Mouse (Mus musculus): ENCODE measurements around the gene Cx3cr1. TPM values are rescaled to one million over a fixed set of nuclear protein-coding genes. Genes with fewer than 3 reads are reported as not detected.

The Cx3cr1 gene
- polyA plus RNA-seq, 1 experiment from 2014 or later: 4.5 TPM

DNA sequence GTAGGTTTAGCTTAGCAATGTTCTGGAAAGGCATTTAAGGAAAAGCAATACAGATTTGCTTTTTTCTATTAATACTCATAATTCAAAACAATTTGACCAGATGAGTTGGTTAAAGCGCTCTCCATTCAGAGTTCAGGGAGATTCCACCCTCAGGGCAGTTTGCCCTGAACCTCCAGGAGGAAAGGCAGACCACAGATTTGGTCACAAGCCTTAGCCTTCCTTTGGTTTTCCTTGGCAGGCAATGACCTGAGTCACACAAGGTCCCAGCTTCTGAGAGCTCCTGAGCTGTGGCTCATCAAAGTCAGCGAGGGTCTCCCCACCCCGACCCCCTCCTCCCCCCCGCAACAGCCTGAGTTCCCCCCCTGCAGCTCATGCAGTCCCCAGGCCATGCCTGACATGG is 5.4 kb downstream of the Cx3cr1 start:
- H3K4me3 ChIP-seq (replicated peaks; ENCODE audit: low read depth, low read length): no peak overlapping the region
- DNase-seq (ENCODE audit: low spot score) (no peak), ATAC-seq (replicated peaks; ENCODE audit: low FRiP score, low read depth) (no peak)
- H3K9ac ChIP-seq (ENCODE audit: low read depth, low read length): no peak overlapping the region
- H3K27me3 ChIP-seq (ENCODE audit: insufficient read depth, low read length): no peaks in the 10 kb centered on the region
- no peaks in the 10 kb centered on the region for H3K9me3 ChIP-seq (replicated peaks; ENCODE audit: low read length)
- H3K4me2 ChIP-seq (ENCODE audit: low read length): no peak overlapping the region
- H3K4me1 ChIP-seq (replicated peaks; ENCODE audit: insufficient read depth, low read length): no peaks in the 10 kb centered on the region
- H3K36me3 ChIP-seq (ENCODE audit: insufficient read depth, low read length): no peaks in the 10 kb centered on the region
- TF ChIP-seq CTCF (IDR thresholded peaks at IDR 0.05; ENCODE audit: low read depth): no peak
- no peak overlapping the region for H3K27ac ChIP-seq
- WGBS: 72% methylated on average over 4 of the region's 4 CpGs

DNA sequence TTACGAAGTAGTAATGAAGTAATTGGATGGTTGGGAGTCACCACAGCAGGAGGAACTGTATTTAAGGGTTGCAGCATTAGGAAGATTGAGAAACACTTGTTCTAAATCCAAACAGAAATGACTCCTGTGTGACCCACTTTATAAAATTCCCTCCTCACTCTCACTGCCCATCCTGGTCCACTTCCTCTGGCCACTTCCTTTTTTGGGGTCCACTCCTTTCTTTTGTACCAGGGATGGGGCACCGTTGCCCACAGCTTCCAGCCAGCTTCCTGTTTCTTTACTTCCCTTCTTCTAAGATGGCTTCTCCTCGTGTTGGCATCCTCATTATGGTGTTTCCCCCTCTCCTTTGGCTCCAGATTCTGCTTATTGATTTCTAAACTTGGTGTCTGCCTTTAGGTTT is 10.9 kb downstream of the Cx3cr1 start:
- Histone ChIP-seq H3K27ac (no peak overlapping the region), H3K4me2 (ENCODE audit: low read length) (no peak overlapping the region), H3K27me3 (ENCODE audit: insufficient read depth, low read length) (no peaks in the 10 kb centered on the region), H3K4me1 (replicated peaks; ENCODE audit: insufficient read depth, low read length) (no peaks in the 10 kb centered on the region), H3K4me3 (replicated peaks; ENCODE audit: low read depth, low read length) (no peak overlapping the region), H3K9me3 (replicated peaks; ENCODE audit: low read length) (no peaks in the 10 kb centered on the region), H3K36me3 (ENCODE audit: insufficient read depth, low read length) (no peaks in the 10 kb centered on the region), H3K9ac (ENCODE audit: low read depth, low read length) (no peak overlapping the region)
- no peak for ATAC-seq (replicated peaks; ENCODE audit: low FRiP score, low read depth)
- WGBS: 71% methylated on average over 3 of the region's 3 CpGs
- no peak for TF ChIP-seq CTCF (IDR thresholded peaks at IDR 0.05; ENCODE audit: low read depth)
- no peak for DNase-seq (ENCODE audit: low spot score)

DNA sequence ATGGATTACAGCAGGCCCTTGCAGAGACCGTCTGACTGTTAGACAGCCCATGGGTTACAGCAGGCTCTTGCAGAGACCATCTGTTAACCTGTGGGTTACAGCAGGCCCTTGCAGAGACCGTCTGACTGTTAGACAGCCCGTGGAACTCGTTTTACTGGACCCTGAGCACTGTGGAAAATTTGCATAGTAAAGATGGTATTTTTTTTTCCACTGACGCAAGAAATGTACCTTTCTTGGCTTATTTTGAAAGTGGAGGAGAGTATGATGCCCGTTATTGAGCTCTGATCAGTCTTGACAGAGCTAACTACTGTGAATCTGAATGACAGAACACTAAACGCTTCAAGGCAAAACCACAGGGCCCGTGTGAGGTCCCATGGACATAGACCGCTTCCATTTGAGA is 13.5 kb downstream of the Cx3cr1 start:
- Histone ChIP-seq H3K36me3 (ENCODE audit: insufficient read depth, low read length) (no peaks in the 10 kb centered on the region), H3K4me2 (ENCODE audit: low read length) (no peak overlapping the region), H3K4me3 (replicated peaks; ENCODE audit: low read depth, low read length) (no peak overlapping the region), H3K27me3 (ENCODE audit: insufficient read depth, low read length) (no peaks in the 10 kb centered on the region), H3K9ac (ENCODE audit: low read depth, low read length) (no peak overlapping the region), H3K4me1 (replicated peaks; ENCODE audit: insufficient read depth, low read length) (no peaks in the 10 kb centered on the region), H3K9me3 (replicated peaks; ENCODE audit: low read length) (no peaks in the 10 kb centered on the region), H3K27ac (no peak overlapping the region)
- no peak for TF ChIP-seq CTCF (IDR thresholded peaks at IDR 0.05; ENCODE audit: low read depth)
- no peak for ATAC-seq (replicated peaks; ENCODE audit: low FRiP score, low read depth)
- DNase-seq (ENCODE audit: low spot score): no peak
- WGBS: 73% methylated on average over 9 of the region's 9 CpGs

DNA sequence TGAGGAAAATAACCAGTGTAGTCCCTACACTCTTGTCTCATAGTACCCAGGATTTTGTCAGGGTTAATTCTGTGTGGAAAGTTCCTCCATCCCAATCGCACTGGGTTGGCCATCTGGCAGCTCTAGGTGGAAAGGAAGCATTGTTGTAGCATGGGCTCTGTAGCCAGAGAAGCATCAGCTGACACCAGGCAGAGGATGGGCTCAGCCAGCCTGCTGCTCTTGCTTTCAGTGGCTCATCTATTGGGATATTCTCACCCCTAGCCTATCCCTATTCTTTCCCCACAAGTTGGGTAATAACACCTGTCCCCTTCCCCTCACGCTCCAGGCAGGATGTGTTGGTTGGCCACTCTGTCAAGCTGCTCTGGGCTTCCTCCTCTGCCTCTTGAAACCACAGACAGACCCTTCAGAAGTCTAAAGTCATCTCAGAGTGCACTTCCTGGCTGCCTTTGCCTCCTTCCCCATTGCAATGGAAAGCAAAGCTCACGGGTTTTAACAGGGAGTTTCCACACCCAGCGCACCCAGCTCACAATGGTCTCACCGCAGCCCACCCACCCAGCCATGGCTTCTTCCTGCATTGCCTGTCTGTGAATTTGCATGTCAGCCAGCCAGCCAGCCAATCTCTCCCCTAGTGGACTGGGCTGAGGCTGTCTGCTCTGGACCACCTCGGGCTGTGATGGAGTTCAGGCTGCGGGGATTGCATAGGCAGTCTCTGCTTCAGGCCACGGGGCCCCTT is 15.0 kb downstream of the Cx3cr1 start:
- WGBS: 44% methylated on average over 8 of the region's 8 CpGs
- Histone ChIP-seq H3K9me3 (replicated peaks; ENCODE audit: low read length) (no peaks in the 10 kb centered on the region), H3K27me3 (ENCODE audit: insufficient read depth, low read length) (no peaks in the 10 kb centered on the region), H3K4me2 (ENCODE audit: low read length) (no peak overlapping the region), H3K27ac (no peak overlapping the region), H3K36me3 (ENCODE audit: insufficient read depth, low read length) (no peaks in the 10 kb centered on the region), H3K4me3 (replicated peaks; ENCODE audit: low read depth, low read length) (no peak overlapping the region), H3K9ac (ENCODE audit: low read depth, low read length) (no peak overlapping the region), H3K4me1 (replicated peaks; ENCODE audit: insufficient read depth, low read length) (no peaks in the 10 kb centered on the region)
- ATAC-seq (replicated peaks; ENCODE audit: low FRiP score, low read depth) (no peak), DNase-seq (ENCODE audit: low spot score) (no peak)
- TF ChIP-seq CTCF (IDR thresholded peaks at IDR 0.05; ENCODE audit: low read depth): no peak

DNA sequence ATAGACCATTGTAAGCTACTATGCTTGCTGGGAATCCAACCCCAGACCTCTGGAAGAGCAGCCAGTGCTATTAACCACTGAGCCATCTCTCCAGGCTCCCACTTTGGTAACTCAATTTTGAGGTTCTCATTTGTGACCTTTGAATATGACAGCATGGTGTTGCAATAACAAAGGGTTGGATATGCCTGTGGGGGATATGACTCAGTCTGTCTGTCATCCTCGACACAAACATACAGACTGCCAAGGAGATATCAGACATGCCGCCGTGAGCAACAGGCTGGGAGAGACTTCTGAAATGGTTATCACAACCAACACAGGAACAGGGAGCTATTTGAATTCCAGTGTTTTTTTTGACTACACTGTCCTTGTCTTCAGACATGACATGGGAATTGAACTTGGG is 20.3 kb downstream of the Cx3cr1 start:
- no peak for DNase-seq (ENCODE audit: low spot score)
- whole genome bisulfite sequencing: 82% methylated on average over 3 of the region's 3 CpGs

DNA sequence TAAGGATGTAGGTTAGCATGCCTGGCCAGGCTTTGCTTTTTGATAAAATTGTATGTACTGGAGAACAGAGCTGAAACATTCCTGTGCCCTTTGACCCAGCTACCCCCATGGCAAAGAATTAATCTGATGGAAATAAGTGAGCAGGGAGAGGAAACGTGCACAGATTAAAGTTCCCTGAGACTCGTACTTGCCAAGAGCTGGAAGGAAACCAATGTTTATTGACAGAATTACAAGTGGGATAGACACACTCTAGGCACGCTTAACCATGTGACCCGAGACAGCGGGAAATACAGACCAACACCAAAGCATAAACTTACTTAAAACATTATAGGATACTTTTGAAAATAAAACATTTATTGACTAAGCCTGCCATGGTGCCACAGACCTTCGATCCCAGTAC is 21.2 kb downstream of the Cx3cr1 start:
- no peak for TF ChIP-seq CTCF (IDR thresholded peaks at IDR 0.05; ENCODE audit: low read depth)
- Histone ChIP-seq H3K27me3 (ENCODE audit: insufficient read depth, low read length) (no peaks in the 10 kb centered on the region), H3K36me3 (ENCODE audit: insufficient read depth, low read length) (no peaks in the 10 kb centered on the region), H3K4me3 (replicated peaks; ENCODE audit: low read depth, low read length) (no peak overlapping the region), H3K9me3 (replicated peaks; ENCODE audit: low read length) (no peaks in the 10 kb centered on the region), H3K9ac (ENCODE audit: low read depth, low read length) (no peak overlapping the region), H3K27ac (no peak overlapping the region), H3K4me2 (ENCODE audit: low read length) (no peak overlapping the region), H3K4me1 (replicated peaks; ENCODE audit: insufficient read depth, low read length) (no peaks in the 10 kb centered on the region)
- DNase-seq (ENCODE audit: low spot score): no peak
- no peak for ATAC-seq (replicated peaks; ENCODE audit: low FRiP score, low read depth)
- 74% methylated on average over 6 of the region's 6 CpGs for WGBS

More for the DNA sequence above, 20.3 kb downstream of the Cx3cr1 start:
- Histone ChIP-seq H3K27ac (no peak overlapping the region), H3K27me3 (ENCODE audit: insufficient read depth, low read length) (no peaks in the 10 kb centered on the region), H3K4me3 (replicated peaks; ENCODE audit: low read depth, low read length) (no peak overlapping the region), H3K4me1 (replicated peaks; ENCODE audit: insufficient read depth, low read length) (no peaks in the 10 kb centered on the region), H3K36me3 (ENCODE audit: insufficient read depth, low read length) (no peaks in the 10 kb centered on the region), H3K4me2 (ENCODE audit: low read length) (no peak overlapping the region), H3K9ac (ENCODE audit: low read depth, low read length) (no peak overlapping the region), H3K9me3 (replicated peaks; ENCODE audit: low read length) (no peaks in the 10 kb centered on the region)
- no peak for TF ChIP-seq CTCF (IDR thresholded peaks at IDR 0.05; ENCODE audit: low read depth)
- no peak for ATAC-seq (replicated peaks; ENCODE audit: low FRiP score, low read depth)

DNA sequence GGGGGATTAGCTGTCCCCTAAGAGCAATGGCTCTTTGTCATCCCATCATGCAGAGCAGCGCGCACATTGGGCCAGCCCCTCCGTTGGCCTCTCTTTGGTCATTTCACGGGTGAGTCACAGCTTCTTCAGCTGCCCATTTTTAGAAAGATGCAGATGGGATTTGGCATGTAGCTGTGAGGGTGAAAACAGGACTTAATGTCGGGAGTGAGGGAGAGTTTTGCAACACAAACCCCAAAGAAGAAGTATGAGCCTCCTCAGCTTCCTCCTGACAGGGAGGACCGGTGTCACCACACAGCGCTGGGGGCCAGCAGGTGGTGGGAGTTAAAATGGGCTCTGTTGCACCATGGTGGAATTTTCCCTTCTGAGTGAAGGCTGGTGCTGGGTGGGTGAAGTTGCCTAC is 26.6 kb downstream of the Cx3cr1 start:
- 82% methylated on average over 7 of the region's 7 CpGs for WGBS
- H3K9ac ChIP-seq (ENCODE audit: low read depth, low read length): no peak overlapping the region
- no peaks in the 10 kb centered on the region for H3K9me3 ChIP-seq (replicated peaks; ENCODE audit: low read length)
- no peak for TF ChIP-seq CTCF (IDR thresholded peaks at IDR 0.05; ENCODE audit: low read depth)
- no peaks in the 10 kb centered on the region for H3K4me1 ChIP-seq (replicated peaks; ENCODE audit: insufficient read depth, low read length)
- H3K27me3 ChIP-seq (ENCODE audit: insufficient read depth, low read length): no peaks in the 10 kb centered on the region
- H3K4me3 ChIP-seq (replicated peaks; ENCODE audit: low read depth, low read length): no peak overlapping the region
- DNase-seq (ENCODE audit: low spot score) (no peak), ATAC-seq (replicated peaks; ENCODE audit: low FRiP score, low read depth) (no peak)
- no peak overlapping the region for H3K4me2 ChIP-seq (ENCODE audit: low read length)
- no peak overlapping the region for H3K27ac ChIP-seq
- no peaks in the 10 kb centered on the region for H3K36me3 ChIP-seq (ENCODE audit: insufficient read depth, low read length)

Measured in kidney, postnatal 0 days (tissue).